Mouse (Mus musculus) embryonic fibroblast, embryonic 13.5 days (primary cell): ENCODE results near the gene Gm11639.

Experiments used
- CTCF ChIP-seq: IDR thresholded peaks from 2 replicates; pipeline ENCODE4 v1.5.1; 2011; ENCODE audit warnings: mild to moderate bottlenecking, control low read depth, low read length, moderate library complexity, borderline replicate concordance; ENCODE audit not compliant: insufficient read depth
- POLR2A ChIP-seq: IDR thresholded peaks from 2 replicates; pipeline ENCODE4 v1.6.1; 2011; ENCODE audit warnings: low read depth, mild to moderate bottlenecking, control low read depth, low read length, moderate library complexity

DNA sequence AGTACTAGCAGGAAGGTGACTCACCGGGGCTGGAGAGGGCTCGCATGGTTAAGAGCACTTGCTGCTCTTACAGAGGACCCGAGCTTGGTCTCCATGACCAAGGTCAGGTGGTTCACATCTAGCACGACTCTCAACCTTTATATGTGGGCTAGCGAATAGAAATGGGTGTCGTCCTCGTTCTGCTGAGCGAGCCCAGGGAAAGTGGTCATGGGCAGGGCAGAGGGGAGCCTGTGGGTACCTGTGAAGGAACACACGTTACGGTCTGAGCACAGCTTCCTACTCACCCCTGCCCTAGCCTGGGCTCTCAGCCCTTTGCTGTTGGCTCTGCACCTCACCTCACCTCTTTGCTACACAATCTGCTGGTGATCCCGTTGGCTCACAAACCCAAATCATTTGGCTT, 22.9 kb upstream of the Gm11639 start:
- TF ChIP-seq POLR2A (no peak), CTCF (no peak)
